Mouse (Mus musculus) embryo, embryonic 10 days (tissue): ENCODE measurements around the gene Srxn1.
A peak's percentile ranks its signal among the peaks of the same experiment; 100 is the strongest.

Source experiments
- DNase-seq: peaks from one replicate; pipeline ENCODE4 v3.0.0-alpha.2; 2015; ENCODE audit warnings: low spot score

Gene Srxn1

GRCm38 (mm10) chr2:152119228-152119865 is 14.0 kb downstream of the Srxn1 start:
- DNase-seq: peak; percentile 43

GRCm38 (mm10) chr2:152122896-152123295 is 17.6 kb downstream of the Srxn1 start:
- DNase-seq: no peak

DNA sequence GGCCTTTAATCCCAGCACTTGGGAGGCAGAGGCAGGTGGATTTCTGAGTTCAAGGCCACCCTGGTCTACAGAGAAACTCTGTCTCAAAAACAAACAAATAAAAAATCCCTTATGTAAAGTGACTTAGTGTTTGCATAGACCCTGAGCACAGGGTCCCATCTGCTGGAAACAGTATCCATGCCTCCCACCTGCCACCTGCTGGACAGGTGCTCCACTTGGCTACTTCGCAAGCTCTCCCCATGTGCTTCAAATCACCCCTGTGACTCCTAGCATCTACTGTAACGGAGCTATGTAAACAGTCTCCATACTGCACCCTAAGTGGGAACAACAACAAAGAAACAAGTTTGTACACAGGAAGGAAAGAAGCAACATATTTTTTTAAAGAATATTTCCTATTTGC is 23.3 kb downstream of the Srxn1 start:
- DNase-seq: no peak

DNA sequence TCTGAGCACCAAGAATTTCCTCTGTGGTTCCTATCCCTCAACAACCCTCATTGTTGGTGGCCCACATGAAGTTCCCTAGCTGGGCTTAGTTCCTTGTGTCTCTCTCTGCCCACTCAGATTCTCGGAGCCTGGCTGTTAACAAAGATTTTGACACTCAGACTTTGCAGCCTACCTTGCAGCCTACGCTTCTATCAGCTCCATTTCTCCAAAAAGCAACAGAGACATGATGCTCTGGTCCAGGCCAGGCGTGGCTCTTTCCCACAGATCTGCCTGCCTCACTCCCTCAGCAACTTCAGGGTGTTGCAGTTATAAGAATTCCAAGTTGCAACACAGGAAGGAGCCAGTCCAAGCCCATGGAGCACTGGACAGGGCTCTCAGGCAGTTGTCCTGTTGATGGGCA is 24.5 kb downstream of the Srxn1 start:
- DNase-seq: no peak

DNA sequence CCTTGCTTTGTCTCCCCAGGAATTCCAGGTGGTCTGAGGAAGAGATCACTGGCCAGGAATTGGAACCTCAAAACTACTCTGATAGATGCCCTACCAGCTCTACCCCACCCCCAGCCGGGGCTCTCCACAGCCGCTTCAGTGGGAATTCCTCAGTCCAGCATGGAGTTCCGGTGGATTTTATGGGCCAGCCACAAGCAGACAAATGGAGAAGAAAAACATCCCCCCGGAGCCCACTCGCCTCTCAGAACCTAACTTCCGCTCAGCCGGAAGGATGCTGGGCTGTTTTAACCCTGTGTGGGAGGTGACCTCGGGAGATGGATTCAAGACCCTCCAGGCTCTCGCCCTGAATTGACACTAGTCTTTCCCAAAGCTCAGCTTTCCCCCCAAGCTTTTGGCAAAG is 26.7 kb downstream of the Srxn1 start:
- no peak for DNase-seq

- DNase-seq: no peak
Observed at GRCm38 (mm10) chr2:152132691-152133090, 27.4 kb downstream of the Srxn1 start.

DNA sequence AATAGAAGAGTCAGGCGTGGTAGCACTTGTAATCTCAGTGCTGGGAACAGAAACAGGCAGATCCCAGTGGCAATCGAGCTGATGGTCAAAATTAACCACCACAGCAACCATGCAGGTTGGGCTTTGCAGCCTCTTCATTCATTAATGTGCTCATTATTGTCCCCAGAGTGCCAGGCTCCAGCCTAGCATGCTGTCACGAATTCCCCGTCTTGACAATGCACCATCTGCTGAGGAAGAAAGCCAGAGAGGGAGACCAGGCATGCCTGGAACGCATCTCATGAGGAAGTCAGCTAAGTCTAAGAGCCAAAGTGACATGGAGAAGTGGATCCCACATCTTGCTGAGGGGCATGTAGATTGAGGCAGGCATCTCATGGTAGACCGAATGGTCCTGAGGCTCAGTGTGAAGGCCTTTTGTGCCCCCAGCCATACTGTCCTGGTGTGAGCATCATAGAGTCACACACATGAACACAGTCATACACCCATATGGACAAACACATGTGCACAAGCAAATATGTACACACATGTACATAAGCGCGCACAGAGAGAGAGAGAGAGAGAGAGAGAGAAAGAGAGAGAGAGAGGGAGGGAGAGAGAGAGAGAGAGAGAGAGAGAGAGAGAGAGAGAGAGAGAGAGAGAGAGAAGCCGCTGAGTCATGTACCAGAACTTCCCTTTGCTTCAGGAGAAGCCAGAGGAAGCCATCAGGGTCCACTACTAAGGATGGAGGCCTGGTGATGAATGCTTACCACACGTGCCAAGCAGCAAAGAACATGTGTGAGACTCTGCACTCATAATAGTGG is 34.1 kb downstream of the Srxn1 start:
- no peak for DNase-seq

GRCm38 (mm10) chr2:152140941-152141340 is 35.6 kb downstream of the Srxn1 start:
- no peak for DNase-seq

DNA sequence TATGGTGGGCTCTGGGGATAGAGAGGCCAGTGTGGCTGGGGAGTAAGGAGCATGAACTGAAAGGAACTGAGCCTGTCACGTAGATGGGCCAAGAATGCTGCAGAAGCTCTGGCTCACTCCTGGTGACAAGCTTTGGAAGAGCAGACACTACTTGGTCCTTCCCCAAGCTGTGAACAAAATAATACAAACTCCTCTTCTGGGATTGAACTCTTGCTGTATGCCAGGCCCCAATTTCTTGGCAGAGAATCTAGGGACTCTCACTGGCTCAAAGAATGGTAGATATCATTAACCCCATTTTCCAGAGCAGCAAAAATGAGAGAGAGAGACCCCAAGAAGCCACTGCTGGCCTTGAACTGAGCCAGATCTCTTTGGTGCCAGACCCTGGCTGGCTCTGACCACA is 36.2 kb downstream of the Srxn1 start:
- no peak for DNase-seq

GRCm38 (mm10) chr2:152142046-152142445 is 36.7 kb downstream of the Srxn1 start:
- DNase-seq: peak; percentile 80

GRCm38 (mm10) chr2:152142571-152142970 is 37.3 kb downstream of the Srxn1 start:
- no peak for DNase-seq

- DNase-seq: peak; percentile 75
Observed at GRCm38 (mm10) chr2:152143279-152144157, 38.2 kb downstream of the Srxn1 start, which contains the start of gene Tcf15. Tcf15 (plus strand) TSS chr2:152143561.

DNA sequence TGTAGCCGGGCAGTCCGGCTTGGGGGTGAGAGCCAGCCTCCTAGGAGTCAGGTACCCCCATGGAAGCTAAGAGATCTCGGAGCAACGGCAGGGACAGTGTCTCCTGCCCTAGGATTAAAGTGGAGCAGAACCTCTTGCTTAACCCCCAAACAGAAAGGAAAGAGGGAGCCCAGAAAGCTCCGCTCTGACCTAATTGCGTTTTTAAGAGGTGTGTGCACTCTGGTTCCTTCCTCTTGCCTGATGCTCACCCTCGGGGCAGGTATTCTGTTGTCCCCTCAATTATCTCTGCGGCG is 38.8 kb downstream of the Srxn1 start:
- no peak for DNase-seq

GRCm38 (mm10) chr2:152144501-152144900 is 39.2 kb downstream of the Srxn1 start:
- no peak for DNase-seq

GRCm38 (mm10) chr2:152145711-152146110 is 40.4 kb downstream of the Srxn1 start:
- DNase-seq: no peak

DNA sequence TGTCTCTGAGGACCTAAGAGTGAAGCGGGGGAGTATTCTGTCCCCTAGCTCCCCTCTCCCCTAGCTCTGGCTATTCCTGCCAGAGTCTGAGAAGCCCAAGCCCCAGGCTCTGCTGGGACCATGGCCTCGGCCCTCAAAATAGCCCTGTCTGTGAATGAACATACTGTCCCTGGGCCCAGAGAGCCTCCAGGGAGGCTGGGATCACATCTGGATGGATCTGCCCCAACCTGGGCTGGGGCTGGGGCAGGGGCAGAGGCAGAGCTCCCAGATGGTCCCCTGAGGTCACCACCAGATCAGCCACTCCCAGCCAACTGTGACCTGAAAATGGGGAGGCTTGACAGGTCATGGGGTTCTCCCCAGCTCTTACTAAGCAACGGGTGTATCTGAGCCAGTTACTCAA is 41.8 kb downstream of the Srxn1 start:
- DNase-seq: no peak

DNA sequence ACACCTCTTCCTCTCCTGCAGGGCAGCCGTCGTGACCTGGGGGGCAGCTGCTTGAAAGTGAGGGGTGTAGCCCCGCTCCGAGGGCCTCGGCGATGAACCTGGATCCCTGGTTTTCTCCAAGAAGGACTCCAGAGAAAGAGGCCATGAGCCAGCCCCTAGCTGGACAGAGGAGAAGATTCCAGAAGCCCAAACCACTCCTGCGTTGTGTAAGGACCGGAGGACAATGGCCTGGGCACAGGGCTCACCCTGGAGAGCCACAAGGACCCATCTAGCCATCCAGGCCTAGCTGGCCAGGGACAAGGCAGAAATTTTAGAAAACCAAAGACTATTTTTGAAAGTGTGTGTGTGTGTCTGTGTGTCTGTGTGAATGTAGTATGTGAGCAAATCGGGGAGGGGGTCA is 43.4 kb downstream of the Srxn1 start:
- no peak for DNase-seq

- no peak for DNase-seq
Observed at GRCm38 (mm10) chr2:152149891-152150290, 44.6 kb downstream of the Srxn1 start.

- DNase-seq: no peak
Observed at GRCm38 (mm10) chr2:152150373-152150772, 45.1 kb downstream of the Srxn1 start.

GRCm38 (mm10) chr2:152153361-152153760 is 48.0 kb downstream of the Srxn1 start:
- DNase-seq: no peak

DNA sequence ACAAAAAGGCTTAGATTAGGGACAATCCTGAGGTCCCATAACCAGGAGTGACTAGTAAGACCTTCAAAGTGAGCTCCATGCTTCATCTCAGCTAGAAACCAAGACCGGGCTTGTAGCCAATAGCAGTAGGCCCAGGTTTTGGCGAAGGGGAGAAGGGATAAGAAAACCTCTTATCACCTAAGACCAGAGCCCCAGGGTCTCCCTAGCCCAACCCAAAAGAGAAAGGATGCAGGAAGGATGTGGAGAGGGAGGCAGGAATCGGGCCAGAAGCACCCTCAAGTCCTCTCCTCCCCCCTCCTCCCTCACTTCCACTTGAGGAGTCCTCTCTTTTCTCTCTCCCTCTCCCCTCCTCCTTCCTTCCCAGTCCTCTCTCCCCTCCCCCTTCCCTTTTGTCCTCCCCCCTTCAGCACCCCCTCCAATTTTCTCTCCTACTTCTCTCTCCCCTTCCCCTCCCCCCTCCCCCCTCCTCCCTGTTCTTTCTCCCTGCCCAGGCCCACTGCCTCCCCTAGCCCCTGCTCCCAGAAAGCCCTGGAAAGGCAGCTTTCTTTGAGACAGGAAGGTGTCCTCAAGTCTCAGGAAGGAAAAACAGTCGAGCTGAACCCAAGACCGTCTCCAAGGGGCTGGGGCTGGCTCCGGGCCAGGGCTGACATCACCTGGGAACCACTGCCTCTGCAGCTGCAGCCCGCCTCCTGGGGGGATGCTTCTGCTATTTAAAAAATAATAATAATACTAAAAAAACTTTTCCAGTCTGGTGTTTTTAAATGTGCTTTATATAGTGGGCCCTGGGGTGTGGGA is 50.3 kb downstream of the Srxn1 start:
- DNase-seq: no peak

GRCm38 (mm10) chr2:152156471-152156870 is 51.2 kb downstream of the Srxn1 start:
- DNase-seq: no peak
